Mouse (Mus musculus): ENCODE measurements around the gene Chaf1b. TPM values are rescaled to one million over a fixed set of nuclear protein-coding genes. Genes with fewer than 3 reads are reported as not detected.

Gene Chaf1b
- total RNA-seq (2023): 10 to 100 TPM; 14.7 to 19.2 TPM

GRCm38 (mm10) chr16:93883423-93884085 is at the start of gene Chaf1b:
TSS of gene Chaf1b (plus strand) at chr16:93883901.

Other genes with a start within 250 kb of the Chaf1b start
- gene Cbr3, start 200.7 kb upstream of the Chaf1b start, total RNA-seq (2023): not detected
- gene Dop1b, start 172.0 kb upstream of the Chaf1b start, total RNA-seq (2023): 10 to 100 TPM; 75.1 to 88.7 TPM
- gene Morc3, start 51.8 kb upstream of the Chaf1b start, total RNA-seq (2023): 100 to 1,000 TPM; 130 to 139 TPM
- not detected for gene Cldn14, start 124.9 kb downstream of the Chaf1b start, total RNA-seq (2023)
- gene Sim2, start 201.0 kb downstream of the Chaf1b start, total RNA-seq (2023): not detected

Data from T-cell, adult 66 days (primary cell).